Mouse (Mus musculus): ENCODE measurements around the gene Armc5. TPM values are rescaled to one million over a fixed set of nuclear protein-coding genes. Genes with fewer than 3 reads are reported as not detected.

The Armc5 gene
- total and polyA plus RNA-seq, 2 experiments from 2014 or later, result 15.2 to 21.1 TPM

DNA sequence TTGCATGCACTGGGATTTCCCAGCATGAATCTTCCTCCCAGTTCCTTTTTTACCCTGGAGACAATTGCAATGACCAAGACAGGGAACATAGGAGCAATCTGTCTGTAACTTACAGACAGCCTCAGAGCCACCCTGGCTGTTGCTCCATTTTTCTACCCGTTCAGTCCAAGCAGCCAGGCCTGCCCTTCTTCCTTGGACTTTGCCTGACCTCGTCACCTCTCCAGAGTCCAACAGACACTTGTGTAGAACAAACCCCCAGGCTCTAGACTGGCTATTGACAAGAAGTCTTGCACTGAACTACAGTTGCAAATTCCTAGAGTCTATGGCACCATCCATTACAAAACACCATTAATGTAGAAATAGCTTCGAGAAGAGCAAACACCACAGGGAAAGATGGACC is 27.3 kb upstream of the Armc5 start:
- ATAC-seq (no peak), DNase-seq (ENCODE audit: low spot score) (no peak)
- Histone ChIP-seq H3K9ac (replicated peaks; ENCODE audit: low read length) (no peak overlapping the region), H3K4me1 (ENCODE audit: insufficient read depth, low read length) (no peaks in the 10 kb centered on the region), H3K27me3 (ENCODE audit: insufficient read depth, low read length) (no peaks in the 10 kb centered on the region), H3K4me3 (ENCODE audit: low read length) (no peak overlapping the region), H3K27ac (no peak overlapping the region), H3K4me2 (ENCODE audit: low read depth, low read length) (no peak overlapping the region), H3K36me3 (ENCODE audit: insufficient read depth, low read length) (no peaks in the 10 kb centered on the region), H3K9me3 (ENCODE audit: low read length) (no peaks in the 10 kb centered on the region)
- TF ChIP-seq CTCF (IDR thresholded peaks at IDR 0.05; ENCODE audit: low read depth), result no peak
- WGBS, result 53% methylated on average over 3 of the region's 3 CpGs

DNA sequence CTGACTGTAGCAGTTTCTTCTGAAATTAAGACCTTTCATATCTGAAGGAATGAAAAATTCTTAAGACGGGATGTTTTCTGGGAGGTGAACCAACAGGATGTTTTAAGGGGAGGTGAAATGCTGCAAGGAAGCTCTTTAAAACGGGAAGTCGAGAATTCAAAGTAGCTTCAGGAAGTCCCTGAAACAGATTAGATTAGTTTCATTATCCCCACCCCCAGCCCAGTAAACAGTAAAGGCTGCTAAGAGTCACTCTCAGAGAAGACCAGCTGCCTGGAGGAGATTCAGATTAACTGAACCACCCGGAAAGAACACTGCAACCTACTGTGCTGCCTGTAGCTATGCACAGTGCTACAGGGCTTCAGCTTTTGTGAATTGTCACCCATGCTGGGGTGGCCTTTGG is 17.2 kb upstream of the Armc5 start:
- Histone ChIP-seq H3K4me1 (ENCODE audit: insufficient read depth, low read length) (no peaks in the 10 kb centered on the region), H3K4me3 (ENCODE audit: low read length) (no peak overlapping the region), H3K36me3 (ENCODE audit: insufficient read depth, low read length) (no peaks in the 10 kb centered on the region), H3K27ac (no peak overlapping the region), H3K4me2 (ENCODE audit: low read depth, low read length) (no peak overlapping the region), H3K9me3 (ENCODE audit: low read length) (no peaks in the 10 kb centered on the region), H3K9ac (replicated peaks; ENCODE audit: low read length) (no peak overlapping the region), H3K27me3 (ENCODE audit: insufficient read depth, low read length) (no peaks in the 10 kb centered on the region)
- no peak for ATAC-seq
- no peak for TF ChIP-seq CTCF (IDR thresholded peaks at IDR 0.05; ENCODE audit: low read depth)
- 86% methylated on average over 4 of the region's 4 CpGs for WGBS
- DNase-seq (ENCODE audit: low spot score), result no peak

DNA sequence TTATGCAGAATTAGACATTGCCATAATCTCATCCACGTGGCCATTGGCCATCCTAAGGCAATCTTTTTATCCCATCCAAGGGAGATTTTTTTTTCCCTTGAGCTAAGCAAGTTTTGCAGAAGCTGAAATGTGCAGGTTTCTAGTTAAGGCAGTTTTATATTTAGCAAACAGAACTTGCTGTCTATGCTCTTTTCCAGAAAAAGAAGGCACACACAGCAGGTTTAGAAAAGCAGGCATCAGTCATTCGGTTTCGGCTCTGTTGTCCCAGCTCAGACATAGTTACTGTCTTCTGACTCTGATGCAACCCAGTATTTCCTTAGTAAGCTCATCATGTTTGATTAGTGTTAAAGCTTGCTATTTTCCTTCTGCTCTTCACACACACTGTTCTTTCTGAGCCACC is 16.2 kb upstream of the Armc5 start:
- DNase-seq (ENCODE audit: low spot score), result no peak
- 83% methylated on average over 3 of the region's 3 CpGs for WGBS
- Histone ChIP-seq H3K9ac (replicated peaks; ENCODE audit: low read length) (no peak overlapping the region), H3K4me3 (ENCODE audit: low read length) (no peak overlapping the region), H3K4me2 (ENCODE audit: low read depth, low read length) (no peak overlapping the region), H3K9me3 (ENCODE audit: low read length) (no peaks in the 10 kb centered on the region), H3K4me1 (ENCODE audit: insufficient read depth, low read length) (no peaks in the 10 kb centered on the region), H3K27ac (no peak overlapping the region), H3K36me3 (ENCODE audit: insufficient read depth, low read length) (no peaks in the 10 kb centered on the region), H3K27me3 (ENCODE audit: insufficient read depth, low read length) (no peaks in the 10 kb centered on the region)
- no peak for ATAC-seq
- no peak for TF ChIP-seq CTCF (IDR thresholded peaks at IDR 0.05; ENCODE audit: low read depth)

DNA sequence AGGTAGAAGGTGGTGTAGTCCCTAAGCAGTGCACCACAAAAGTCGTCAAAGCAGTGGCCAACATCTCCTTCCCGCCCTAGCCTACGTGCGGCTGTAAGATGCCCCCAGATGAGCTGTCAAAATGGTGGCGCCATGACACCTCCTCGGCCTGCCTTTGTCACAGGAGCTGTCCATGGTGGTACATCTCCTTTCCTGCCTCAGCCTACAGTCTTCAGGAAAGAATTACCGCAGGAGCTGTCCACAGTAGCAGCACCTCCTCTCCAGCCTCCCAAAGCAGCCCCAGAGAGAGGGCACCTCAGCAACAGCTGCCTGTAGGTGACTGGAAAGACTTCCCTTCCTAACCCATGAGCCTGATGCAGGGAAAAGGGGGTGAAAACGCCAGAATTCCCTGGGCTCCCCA is 5.4 kb upstream of the Armc5 start:
- no peaks in the 10 kb centered on the region for H3K27me3 ChIP-seq (ENCODE audit: insufficient read depth, low read length)
- H3K4me3 ChIP-seq (ENCODE audit: low read length), result no peak overlapping the region
- 51% methylated on average over 8 of the region's 8 CpGs for WGBS
- ATAC-seq (no peak), DNase-seq (ENCODE audit: low spot score) (no peak)
- no peak overlapping the region for H3K4me2 ChIP-seq (ENCODE audit: low read depth, low read length)
- no peaks in the 10 kb centered on the region for H3K9me3 ChIP-seq (ENCODE audit: low read length)
- no peaks in the 10 kb centered on the region for H3K4me1 ChIP-seq (ENCODE audit: insufficient read depth, low read length)
- no peak overlapping the region for H3K27ac ChIP-seq
- no peaks in the 10 kb centered on the region for H3K36me3 ChIP-seq (ENCODE audit: insufficient read depth, low read length)
- TF ChIP-seq CTCF (IDR thresholded peaks at IDR 0.05; ENCODE audit: low read depth), result no peak
- no peak overlapping the region for H3K9ac ChIP-seq (replicated peaks; ENCODE audit: low read length)

DNA sequence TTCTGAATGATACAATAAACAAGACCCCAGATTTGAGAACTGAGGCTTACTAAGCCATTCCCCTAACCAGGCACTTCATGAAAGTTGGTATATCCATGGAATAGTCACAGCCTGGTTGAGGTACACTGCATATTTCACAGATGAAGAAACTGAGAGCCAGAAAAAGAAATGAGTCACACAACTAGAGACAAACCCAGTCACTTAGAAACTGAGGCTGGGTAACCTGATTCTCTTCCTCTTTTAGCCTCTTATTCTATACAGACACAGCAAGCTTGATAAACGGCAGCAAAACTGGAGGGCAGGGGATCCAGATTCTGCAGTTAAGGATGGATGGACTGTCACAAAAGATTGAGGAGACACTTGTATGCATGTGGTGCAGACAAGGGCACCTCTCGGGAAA is 2.3 kb upstream of the Armc5 start:
- 83% methylated on average over 2 of the region's 2 CpGs for WGBS

DNA sequence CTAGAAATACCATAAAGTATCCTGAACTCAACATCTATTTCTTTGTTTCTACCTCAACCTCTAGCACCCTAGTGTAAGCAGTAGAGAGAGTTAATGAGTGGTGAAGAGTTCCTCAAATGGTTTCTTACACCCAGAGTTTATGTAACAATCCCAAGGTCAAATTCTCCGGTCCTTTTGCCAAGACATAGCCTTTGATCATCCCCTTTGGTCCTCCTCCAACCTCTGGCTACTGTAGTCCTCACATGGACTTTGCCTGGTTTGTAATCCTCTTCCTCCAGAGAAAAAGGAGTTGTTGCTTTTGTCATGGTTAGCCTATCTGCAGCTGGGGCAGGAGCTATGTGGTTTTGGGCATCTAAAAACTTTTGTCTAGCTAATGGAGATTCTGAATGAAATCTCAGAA is 1.7 kb upstream of the Armc5 start:
- WGBS, result 81% methylated on average over 1 of the region's 1 CpGs
- H3K4me3 ChIP-seq (ENCODE audit: low read length), result no peak overlapping the region
- H3K27me3 ChIP-seq (ENCODE audit: insufficient read depth, low read length), result no peaks in the 10 kb centered on the region
- H3K36me3 ChIP-seq (ENCODE audit: insufficient read depth, low read length), result peaks cover 4% of the 10 kb centered on the region; the same call in 1 of the 2 replicates
- H3K9me3 ChIP-seq (ENCODE audit: low read length), result no peaks in the 10 kb centered on the region
- no peak overlapping the region for H3K9ac ChIP-seq (replicated peaks; ENCODE audit: low read length)
- TF ChIP-seq CTCF (IDR thresholded peaks at IDR 0.05; ENCODE audit: low read depth), result no peak
- no peak overlapping the region for H3K4me2 ChIP-seq (ENCODE audit: low read depth, low read length)
- DNase-seq (ENCODE audit: low spot score) (no peak), ATAC-seq (no peak)
- H3K4me1 ChIP-seq (ENCODE audit: insufficient read depth, low read length), result no peaks in the 10 kb centered on the region
- H3K27ac ChIP-seq, result no peak overlapping the region

More for the DNA sequence above, 2.3 kb upstream of the Armc5 start:
- no peak overlapping the region for H3K9ac ChIP-seq (replicated peaks; ENCODE audit: low read length)
- H3K9me3 ChIP-seq (ENCODE audit: low read length), result no peaks in the 10 kb centered on the region
- H3K27ac ChIP-seq, result no peak overlapping the region
- H3K4me1 ChIP-seq (ENCODE audit: insufficient read depth, low read length), result no peaks in the 10 kb centered on the region
- no peak for ATAC-seq
- no peaks in the 10 kb centered on the region for H3K36me3 ChIP-seq (ENCODE audit: insufficient read depth, low read length)
- no peaks in the 10 kb centered on the region for H3K27me3 ChIP-seq (ENCODE audit: insufficient read depth, low read length)
- no peak for TF ChIP-seq CTCF (IDR thresholded peaks at IDR 0.05; ENCODE audit: low read depth)
- H3K4me3 ChIP-seq (ENCODE audit: low read length), result no peak overlapping the region
- H3K4me2 ChIP-seq (ENCODE audit: low read depth, low read length), result no peak overlapping the region
- no peak for DNase-seq (ENCODE audit: low spot score)

DNA sequence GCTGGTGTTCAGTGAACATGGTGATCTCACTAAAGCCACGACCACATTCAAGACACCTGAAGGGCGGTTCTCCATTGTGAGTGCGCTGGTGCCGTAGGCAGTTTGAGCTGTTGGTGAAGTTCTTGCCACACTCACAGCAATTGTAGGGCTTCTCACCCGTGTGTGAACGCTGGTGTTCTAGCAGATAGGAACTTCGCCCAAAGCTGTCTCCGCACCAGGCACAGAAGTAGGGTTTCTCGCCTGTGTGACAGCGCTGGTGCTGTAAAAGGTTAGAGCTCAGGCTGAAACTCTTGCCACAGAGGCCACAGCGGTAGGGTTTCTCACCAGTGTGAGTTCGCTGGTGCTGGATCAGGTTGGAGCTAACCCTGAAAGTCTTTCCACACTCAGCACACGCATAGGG is 716 bp upstream of the Armc5 start:
- Histone ChIP-seq H3K27me3 (ENCODE audit: insufficient read depth, low read length) (no peaks in the 10 kb centered on the region), H3K4me1 (ENCODE audit: insufficient read depth, low read length) (no peaks in the 10 kb centered on the region), H3K9me3 (ENCODE audit: low read length) (no peaks in the 10 kb centered on the region), H3K27ac (peak overlapping the region; percentile 97; the same call in 1 of the 2 replicates), H3K4me3 (ENCODE audit: low read length) (no peak overlapping the region), H3K9ac (replicated peaks; ENCODE audit: low read length) (no peak overlapping the region), H3K36me3 (ENCODE audit: insufficient read depth, low read length) (peaks cover 10% of the 10 kb centered on the region; the same call in 1 of the 2 replicates), H3K4me2 (ENCODE audit: low read depth, low read length) (peak overlapping the region; percentile 93; the same call in 1 of the 2 replicates)
- TF ChIP-seq CTCF (IDR thresholded peaks at IDR 0.05; ENCODE audit: low read depth), result no peak
- DNase-seq (ENCODE audit: low spot score), result no peak
- ATAC-seq, result no peak
- WGBS, result 95% methylated on average over 13 of the region's 13 CpGs

Measured in hindbrain, postnatal 0 days (tissue).